Mouse (Mus musculus) testis, adult 2 months (tissue): ENCODE measurements around the gene Radil. TPM values are rescaled to one million over a fixed set of nuclear protein-coding genes. Genes with fewer than 3 reads are reported as not detected.

Source experiments
- H3K27ac ChIP-seq: fragments of 200-500 bp; 2 replicates; pipeline ENCODE4 v1.5.1; 2012; ENCODE audit warnings: low read depth, low read length; ENCODE audit not compliant: control insufficient read depth, insufficient read depth
- H3K27me3 ChIP-seq: fragments of 200-500 bp; 2 replicates; pipeline ENCODE4 v1.6.1; 2012; ENCODE audit warnings: mild to moderate bottlenecking, low read length, moderate library complexity; ENCODE audit not compliant: control insufficient read depth, insufficient read depth
- H3K36me3 ChIP-seq: fragments of 200-500 bp; 2 replicates; pipeline ENCODE4 v1.6.1; 2012; ENCODE audit warnings: mild to moderate bottlenecking, low read length; ENCODE audit not compliant: control insufficient read depth, insufficient read depth
- H3K4me1 ChIP-seq: fragments of 200-500 bp; 2 replicates; pipeline ENCODE4 v1.6.1; 2012; ENCODE audit warnings: low read length; ENCODE audit not compliant: control insufficient read depth, insufficient read depth
- H3K4me3 ChIP-seq: fragments of 200-500 bp; 2 replicates; pipeline ENCODE4 v1.5.1; 2012; ENCODE audit warnings: low read depth, mild to moderate bottlenecking, low read length, moderate library complexity, mixed read lengths; ENCODE audit not compliant: control insufficient read depth
- CTCF ChIP-seq: fragments of 200-500 bp; IDR thresholded peaks from 2 replicates; pipeline ENCODE4 v1.5.1; 2012; ENCODE audit warnings: low read depth, mild to moderate bottlenecking, inconsistent platforms, low read length, moderate library complexity; ENCODE audit not compliant: control insufficient read depth, insufficient read depth, insufficient replicate concordance
- POLR2A ChIP-seq: fragments of 200-500 bp; IDR thresholded peaks from 2 replicates; pipeline ENCODE4 v1.6.1; 2012; ENCODE audit warnings: low read depth, mild to moderate bottlenecking, inconsistent platforms, low read length, moderate library complexity; ENCODE audit not compliant: control insufficient read depth
- polyA plus RNA-seq: library from polyadenylated mRNA; depleted of rRNA; stranded (reverse); fragments of >200 nt; gene quantifications from 2 replicates; pipeline ENCODE4 v1.2.3, GENCODE M21; 2012

The Radil gene
- polyA plus RNA-seq, 1 experiment, result 38.2 TPM

- H3K27me3 ChIP-seq, result no peaks in the 10 kb centered on the region
- no peak for TF ChIP-seq CTCF
- TF ChIP-seq POLR2A, result peak; percentile 57; the same call in 1 of the 2 replicates
- no peaks in the 10 kb centered on the region; the same call in none of the 2 replicates for H3K36me3 ChIP-seq
- H3K4me3 ChIP-seq, result peak within 1 kb of the TSS; percentile 94
- H3K27ac ChIP-seq, result peak within 1 kb of the TSS; percentile 93
- H3K4me1 ChIP-seq, result no peaks in the 10 kb centered on the region; the same call in 1 of the 2 replicates
These were observed 21.0 kb downstream of the Radil start, which contains the start of gene Papolb for GRCm38 (mm10) chr5:142529915-142530314. Gene Papolb (minus strand): TSS chr5:142530076.

GRCm38 (mm10) chr5:142524711-142525464 is 26.0 kb downstream of the Radil start:
- Histone ChIP-seq H3K4me3 (peak overlapping the region; percentile 61), H3K36me3 (no peaks in the 10 kb centered on the region; the same call in 1 of the 2 replicates), H3K27ac (peak overlapping the region; percentile 14; the same call in 1 of the 2 replicates), H3K4me1 (no peaks in the 10 kb centered on the region; the same call in 1 of the 2 replicates), H3K27me3 (no peaks in the 10 kb centered on the region)
- no peak for TF ChIP-seq CTCF
- no peak for TF ChIP-seq POLR2A

- no peaks in the 10 kb centered on the region for H3K27me3 ChIP-seq
- no peak overlapping the region for H3K27ac ChIP-seq
- no peaks in the 10 kb centered on the region; the same call in 1 of the 2 replicates for H3K4me1 ChIP-seq
- no peaks in the 10 kb centered on the region for H3K36me3 ChIP-seq
- no peak overlapping the region for H3K4me3 ChIP-seq
- no peak for TF ChIP-seq CTCF
- TF ChIP-seq POLR2A, result no peak
These were observed 29.6 kb downstream of the Radil start for GRCm38 (mm10) chr5:142521195-142521866.

GRCm38 (mm10) chr5:142520360-142520759 is 30.5 kb downstream of the Radil start:
- H3K36me3 ChIP-seq, result no peaks in the 10 kb centered on the region
- TF ChIP-seq CTCF, result no peak
- no peak for TF ChIP-seq POLR2A
- no peaks in the 10 kb centered on the region; the same call in 1 of the 2 replicates for H3K4me1 ChIP-seq
- H3K4me3 ChIP-seq, result no peak overlapping the region
- no peak overlapping the region for H3K27ac ChIP-seq
- no peaks in the 10 kb centered on the region for H3K27me3 ChIP-seq

GRCm38 (mm10) chr5:142518973-142519372 is 31.9 kb downstream of the Radil start:
- TF ChIP-seq CTCF, result no peak
- no peaks in the 10 kb centered on the region for H3K27me3 ChIP-seq
- H3K4me1 ChIP-seq, result no peaks in the 10 kb centered on the region
- no peak overlapping the region for H3K27ac ChIP-seq
- no peaks in the 10 kb centered on the region for H3K36me3 ChIP-seq
- H3K4me3 ChIP-seq, result no peak overlapping the region

- Histone ChIP-seq H3K27me3 (no peaks in the 10 kb centered on the region), H3K4me3 (no peak overlapping the region), H3K4me1 (no peaks in the 10 kb centered on the region), H3K36me3 (no peaks in the 10 kb centered on the region), H3K27ac (no peak overlapping the region)
- TF ChIP-seq CTCF (no peak), POLR2A (no peak)
These were observed 38.8 kb downstream of the Radil start for GRCm38 (mm10) chr5:142512112-142512511.

GRCm38 (mm10) chr5:142510061-142510414 is 40.9 kb downstream of the Radil start:
- TF ChIP-seq CTCF, result no peak
- no peak for TF ChIP-seq POLR2A

More at GRCm38 (mm10) chr5:142510061-142510414, 40.9 kb downstream of the Radil start:
- Histone ChIP-seq H3K27ac (no peak overlapping the region), H3K27me3 (no peaks in the 10 kb centered on the region), H3K4me3 (no peak overlapping the region), H3K36me3 (no peaks in the 10 kb centered on the region; the same call in 1 of the 2 replicates), H3K4me1 (no peaks in the 10 kb centered on the region)
